Mouse (Mus musculus) brain, adult 10 weeks (tissue): Measurements from ENCODE around the gene Serpind1. TPM values are rescaled to one million over a fixed set of nuclear protein-coding genes. Genes with fewer than 3 reads are reported as not detected.

Source experiments
- polyA plus RNA-seq: library from polyadenylated mRNA; stranded (reverse); fragments of 350-450 nt; fragmentation: Illumina TruSeq; extraction: RNeasy Lipid Tissue Mini Kit (QIAGEN cat#74804); gene quantifications from one replicate; pipeline ENCODE4 v1.2.3, GENCODE M21; 2015; ENCODE audit warnings: low read depth, low replicate concordance

Serpind1 gene
- polyA plus RNA-seq = 5.0 TPM

DNA sequence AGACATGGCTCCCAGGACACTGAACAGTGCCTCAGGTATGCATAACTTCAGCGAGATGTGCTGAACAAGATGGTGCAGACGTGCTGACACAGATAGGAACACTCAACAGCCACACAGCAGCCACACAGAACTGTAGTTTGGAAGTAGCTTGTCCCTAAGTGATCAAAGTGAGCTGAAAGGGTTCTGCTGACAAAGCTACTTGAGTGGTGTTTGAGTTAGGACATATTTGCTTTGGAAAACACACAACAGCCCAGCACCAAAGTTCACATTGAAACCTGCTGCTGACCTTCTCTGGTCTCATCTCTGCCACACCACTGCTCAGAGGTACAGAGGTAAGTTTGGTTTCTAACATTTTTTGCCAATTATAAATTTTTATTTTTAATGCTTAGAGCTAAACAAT is at the start of gene Serpind1:
TSS of gene Serpind1 (plus strand) at position 256 of the 400 bp plus-strand sequence.

Other genes starting within 250 kb of the Serpind1 start
- 99.5 TPM for gene Ppil2, start 220.1 kb upstream of the Serpind1 start, polyA plus RNA-seq
- 2.1 TPM for gene 2610318N02Rik, start 206.2 kb upstream of the Serpind1 start, polyA plus RNA-seq
- gene Sdf2l1, start 199.0 kb upstream of the Serpind1 start, polyA plus RNA-seq = 27.5 TPM
- gene Ydjc, start 186.8 kb upstream of the Serpind1 start, polyA plus RNA-seq = 20.9 TPM
- 2.4 TPM for gene Ccdc116, start 184.1 kb upstream of the Serpind1 start, polyA plus RNA-seq
- gene Ube2l3, start 128.7 kb upstream of the Serpind1 start, polyA plus RNA-seq = 161 TPM
- 1.5 TPM for gene Rimbp3, start 122.8 kb upstream of the Serpind1 start, polyA plus RNA-seq
- 3.7 TPM for gene Hic2, start 97.8 kb upstream of the Serpind1 start, polyA plus RNA-seq
- gene Tmem191c, start 55.3 kb upstream of the Serpind1 start, polyA plus RNA-seq = 138 TPM
- gene Snap29, start 74.6 kb downstream of the Serpind1 start, polyA plus RNA-seq = 24.2 TPM
- 204 TPM for gene Pi4ka, start 74.9 kb downstream of the Serpind1 start, polyA plus RNA-seq
- 27.5 TPM for gene Crkl, start 120.6 kb downstream of the Serpind1 start, polyA plus RNA-seq
- gene Aifm3, start 158.2 kb downstream of the Serpind1 start, polyA plus RNA-seq = 101 TPM
- 174 TPM for gene Lztr1, start 177.3 kb downstream of the Serpind1 start, polyA plus RNA-seq
- 42.3 TPM for gene Thap7, start 199.8 kb downstream of the Serpind1 start, polyA plus RNA-seq
- 1.9 TPM for gene Lrrc74b, start 229.9 kb downstream of the Serpind1 start, polyA plus RNA-seq
- 2.4 TPM for gene P2rx6, start 230.5 kb downstream of the Serpind1 start, polyA plus RNA-seq